Mouse (Mus musculus): ENCODE data around the gene Ankrd31. TPM values are rescaled to one million over a fixed set of nuclear protein-coding genes. Genes with fewer than 3 reads are reported as not detected.

The Ankrd31 gene
- polyA plus RNA-seq (2012; fragmentation: generic; extraction: Trizol) = not detected

DNA sequence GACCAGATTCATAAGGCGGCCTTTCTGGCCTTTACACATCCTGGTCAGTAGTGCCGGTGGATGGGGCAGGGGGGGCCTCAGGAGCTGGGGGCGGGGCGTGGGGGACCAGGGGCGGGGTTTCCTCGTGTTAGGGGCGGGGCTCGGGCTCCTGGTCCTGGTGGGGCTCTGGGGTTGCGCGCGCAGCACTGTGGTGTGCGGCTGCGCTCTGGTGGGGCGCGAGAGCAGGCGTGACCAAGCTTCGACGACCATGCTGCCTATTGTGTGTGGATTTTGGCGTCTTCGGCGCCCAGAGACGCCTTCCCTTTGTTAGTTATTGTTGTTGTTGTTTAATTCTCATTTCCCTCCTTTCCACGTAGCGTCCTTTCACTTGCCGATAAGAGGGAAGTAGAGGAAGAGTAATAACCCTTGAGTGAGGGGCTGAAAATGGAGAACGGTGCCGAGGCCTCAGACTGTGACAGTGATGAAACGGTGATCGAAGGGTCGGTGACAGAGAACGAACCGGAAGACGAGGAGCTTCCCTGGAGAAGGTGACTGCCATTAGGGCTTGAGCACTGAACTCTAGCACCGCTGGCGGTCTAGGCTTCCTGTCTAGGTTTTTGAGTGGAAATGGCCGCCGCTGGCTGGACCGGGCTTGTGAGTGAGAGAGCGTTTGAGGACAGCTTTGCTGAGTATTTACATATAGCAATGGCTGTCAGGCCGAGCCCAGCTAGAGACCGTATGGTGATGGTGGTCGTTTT, at the start of gene Ankrd31:
TSS of gene Ankrd31 (plus strand) at position 164 of the 737 bp plus-strand sequence.

GRCm38 (mm10) chr13:96923999-96924961, 176.2 kb downstream of the Ankrd31 start, which contains the start of gene Gcnt4:
TSS of gene Gcnt4 (plus strand) at chr13:96924689.

Other genes with a start within 250 kb of the Ankrd31 start
- gene Polk, start 205.7 kb upstream of the Ankrd31 start, polyA plus RNA-seq (2012; fragmentation: generic; extraction: Trizol) = 1 to 10 TPM in 1 of 2 experiments, under 1 TPM in 1; 0.22 to 1.3 TPM
- 1 to 10 TPM in 1 of 2 experiments, under 1 TPM in 1; 0.62 to 4.3 TPM for gene Col4a3bp, start 205.7 kb upstream of the Ankrd31 start, polyA plus RNA-seq (2012; fragmentation: generic; extraction: Trizol)
- gene Hmgcr, start 77.3 kb upstream of the Ankrd31 start, polyA plus RNA-seq (2012; fragmentation: generic; extraction: Trizol) = 10 to 100 TPM in 1 of 2 experiments, 1 to 10 TPM in 1; 3.6 to 25.6 TPM
- gene Gcnt4, start 176.4 kb downstream of the Ankrd31 start, polyA plus RNA-seq (2012; fragmentation: generic; extraction: Trizol) = 1 to 10 TPM in 1 of 2 experiments, under 1 TPM in 1; 0.14 to 1.3 TPM